Mouse (Mus musculus) c-Kit-positive CD71-positive TER-119-positive erythroid progenitor cells, embryonic 14.5 days (primary cell): Measurements from ENCODE around the gene Il18r1.

ENCODE experiments used
- DNase-seq: peaks from one replicate; pipeline ENCODE4 v3.0.0-alpha.2; 2013; ENCODE audit warnings: low spot score

Gene Il18r1

GRCm38 (mm10) chr1:40465477-40466430, at the start of gene Il18r1:
Gene Il18r1, plus strand, starts transcription at chr1:40465552.
- DNase-seq, result peak; percentile 5

- no peak for DNase-seq
Observed at GRCm38 (mm10) chr1:40417034-40417433, 48.3 kb upstream of the Il18r1 start.

GRCm38 (mm10) chr1:40418512-40418911, 46.8 kb upstream of the Il18r1 start:
- DNase-seq, result no peak

- no peak for DNase-seq
Observed at GRCm38 (mm10) chr1:40423892-40424291, 41.5 kb upstream of the Il18r1 start.

GRCm38 (mm10) chr1:40427270-40427669, 38.1 kb upstream of the Il18r1 start:
- no peak for DNase-seq

GRCm38 (mm10) chr1:40427901-40428300, 37.5 kb upstream of the Il18r1 start:
- DNase-seq, result no peak

GRCm38 (mm10) chr1:40428910-40429675, 36.3 kb upstream of the Il18r1 start, which contains the start of gene Il1rl1:
Gene Il1rl1, plus strand, starts transcription at chr1:40429570.
- peak; percentile 64 for DNase-seq

GRCm38 (mm10) chr1:40430143-40430834, 35.1 kb upstream of the Il18r1 start:
- DNase-seq, result peak; percentile 25

GRCm38 (mm10) chr1:40432169-40432568, 33.2 kb upstream of the Il18r1 start:
- DNase-seq, result no peak

- DNase-seq, result no peak
Observed at GRCm38 (mm10) chr1:40435936-40436335, 29.4 kb upstream of the Il18r1 start.

- DNase-seq, result no peak
Observed at GRCm38 (mm10) chr1:40437340-40437739, 28.0 kb upstream of the Il18r1 start.

GRCm38 (mm10) chr1:40439504-40439903, 25.8 kb upstream of the Il18r1 start:
- no peak for DNase-seq

- DNase-seq, result no peak
Observed at GRCm38 (mm10) chr1:40444800-40445199, 20.6 kb upstream of the Il18r1 start.

GRCm38 (mm10) chr1:40467306-40467705, 2.0 kb downstream of the Il18r1 start:
- DNase-seq, result no peak

GRCm38 (mm10) chr1:40468805-40469204, 3.5 kb downstream of the Il18r1 start:
- no peak for DNase-seq

- no peak for DNase-seq
Observed at GRCm38 (mm10) chr1:40469900-40470299, 4.5 kb downstream of the Il18r1 start.

- no peak for DNase-seq
Observed at GRCm38 (mm10) chr1:40472401-40472800, 7.0 kb downstream of the Il18r1 start.

- no peak for DNase-seq
Observed at GRCm38 (mm10) chr1:40473640-40474039, 8.3 kb downstream of the Il18r1 start.

- DNase-seq, result no peak
Observed at GRCm38 (mm10) chr1:40474336-40474735, 9.0 kb downstream of the Il18r1 start.

GRCm38 (mm10) chr1:40475697-40476096, 10.3 kb downstream of the Il18r1 start:
- DNase-seq, result no peak

- no peak for DNase-seq
Observed at GRCm38 (mm10) chr1:40476756-40477155, 11.4 kb downstream of the Il18r1 start.

- DNase-seq, result no peak
Observed at GRCm38 (mm10) chr1:40479505-40479923, 14.2 kb downstream of the Il18r1 start.
